Mouse (Mus musculus): Measurements from ENCODE around the gene Eif3l. TPM values are rescaled to one million over a fixed set of nuclear protein-coding genes. Genes with fewer than 3 reads are reported as not detected.

Eif3l gene
- total and polyA plus RNA-seq, 3 experiments = 301 to 442 (median 394) TPM

DNA sequence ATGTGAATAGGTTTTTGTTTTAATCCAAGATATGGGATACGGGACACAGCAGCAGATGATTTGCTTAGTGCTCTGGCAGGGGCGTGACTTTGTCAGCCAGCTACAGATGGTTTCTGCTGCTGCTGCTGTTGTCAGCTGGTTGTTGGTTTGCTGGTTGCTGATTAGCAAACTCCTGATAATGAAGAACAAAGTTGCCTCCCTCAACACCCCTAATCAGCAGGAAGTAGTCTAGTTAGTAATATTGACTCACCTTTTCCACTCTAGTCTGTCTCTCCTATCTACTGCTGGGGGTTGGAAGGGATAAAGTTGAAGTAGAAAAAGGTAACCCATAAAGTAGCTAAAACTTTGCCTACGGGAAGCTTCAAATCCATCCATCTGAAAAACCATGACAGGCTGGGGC lies 7.3 kb upstream of the Eif3l start (continued):
- TF ChIP-seq MXI1 (IDR thresholded peaks at IDR 0.05; ENCODE audit: low read depth, low read length) (peak; percentile 56; the same call in 1 of the 2 replicates), GATA1 (IDR thresholded peaks at IDR 0.05; ENCODE audit: low read depth, low read length) (peak; percentile 99)

GRCm38 (mm10) chr15:79068416-79068815 lies 6.6 kb upstream of the Eif3l start:
- Histone ChIP-seq H3K9me3 (replicated peaks; ENCODE audit: insufficient read depth, low read length) (no peaks in the 10 kb centered on the region), H3K4me3 (ENCODE audit: control insufficient read depth in 1 of 2, insufficient read depth in 1 of 2, low read depth in 2 of 2, low read length in 2 of 2) (no peak overlapping the region), H3K4me1 (ENCODE audit: control insufficient read depth in 1 of 2, insufficient read depth in 2 of 2, low read length in 2 of 2) (peaks cover 6 to 42% of the 10 kb centered on the region in 2 experiments), H3K79me2 (ENCODE audit: control insufficient read depth, insufficient read depth, low read length, poor library complexity) (no peaks in the 10 kb centered on the region), H3K27ac (ENCODE audit: control insufficient read depth, low read depth, low read length) (peak overlapping the region; percentile 88), H3K36me3 (ENCODE audit: control insufficient read depth in 1 of 2, insufficient read depth in 2 of 2, low read length in 2 of 2) (peaks cover 0 to 34% of the 10 kb centered on the region in 2 experiments; a peak in 2 of 4 replicates), H3K9ac (ENCODE audit: control insufficient read depth, low read depth, low read length, poor library complexity, severe bottlenecking) (peak overlapping the region; percentile 19; the same call in 1 of the 2 replicates), H3K27me3 (ENCODE audit: control insufficient read depth in 1 of 2, insufficient read depth in 2 of 2, low read length in 2 of 2) (no peaks in the 10 kb centered on the region)
- TF ChIP-seq EP300 (IDR thresholded peaks at IDR 0.05; ENCODE audit: low read depth in 1 of 2, low read length in 2 of 2) (peak in 1 of 2 experiments; percentile 13; a peak in 1 of 4 replicates), TCF12 (IDR thresholded peaks at IDR 0.05; ENCODE audit: low read depth, low read length) (peak; percentile 24; the same call in 1 of the 2 replicates), TAL1 (IDR thresholded peaks at IDR 0.05; ENCODE audit: low read length) (peak; percentile 64), GATA1 (IDR thresholded peaks at IDR 0.05; ENCODE audit: low read depth, low read length) (peak; percentile 62), CHD2 (IDR thresholded peaks at IDR 0.05; ENCODE audit: low read length) (no peak), MAX (IDR thresholded peaks at IDR 0.05; ENCODE audit: low read length) (0 out of 2 replicates have a peak, but pooled peaks have one; percentile 17)
- peak; percentile 46 for DNase-seq (ENCODE audit: low read depth, low spot score)

DNA sequence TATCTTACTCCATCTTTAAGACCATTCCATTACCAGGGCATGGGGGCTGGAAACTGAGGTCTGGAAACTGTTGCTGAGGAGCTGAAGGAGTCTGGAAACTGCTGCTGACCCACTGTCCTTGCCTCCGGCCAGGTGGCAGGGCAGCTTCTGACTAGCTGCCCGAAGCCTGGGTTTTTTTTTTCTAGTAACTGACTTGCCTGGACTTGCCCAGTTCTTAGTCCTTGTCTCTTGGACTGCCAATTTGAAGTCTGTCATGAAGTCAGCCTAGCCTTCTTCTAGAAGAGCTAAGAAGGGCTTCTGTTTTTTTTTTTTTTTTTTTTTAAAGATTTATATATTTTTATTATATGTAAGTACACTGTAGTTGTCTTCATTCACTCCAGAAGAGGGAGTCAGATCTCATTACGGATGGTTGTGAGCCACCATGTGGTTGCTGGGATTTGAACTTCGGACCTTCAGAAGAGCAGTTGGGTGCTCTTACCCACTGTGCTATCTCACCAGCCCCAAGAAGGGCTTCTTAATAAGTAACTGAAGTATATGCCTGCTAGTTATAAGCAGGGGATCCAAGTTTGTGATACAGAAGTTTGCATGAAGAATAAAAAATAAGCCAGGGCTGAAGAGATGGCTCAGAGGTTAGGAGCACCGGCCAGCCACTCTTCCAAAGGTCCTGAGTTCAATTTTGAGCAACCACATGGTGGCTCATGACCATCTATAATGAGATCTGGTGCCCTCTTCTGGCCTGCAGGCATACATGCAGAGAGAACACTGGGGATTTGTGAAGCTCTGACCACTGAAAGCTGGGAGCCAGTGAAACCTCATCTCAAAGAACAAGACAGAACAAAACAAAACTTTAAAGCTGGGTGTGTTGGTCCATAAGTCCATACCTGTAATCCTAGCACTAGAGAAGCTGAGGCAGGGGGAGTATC lies 3.6 kb upstream of the Eif3l start:
- no peaks in the 10 kb centered on the region for H3K27me3 ChIP-seq (ENCODE audit: control insufficient read depth in 1 of 2, insufficient read depth in 2 of 2, low read length in 2 of 2)
- peak; percentile 88 for TF ChIP-seq MYC (IDR thresholded peaks at IDR 0.05; ENCODE audit: low read depth, low read length)
- TF ChIP-seq MAX (IDR thresholded peaks at IDR 0.05; ENCODE audit: low read length) = no peak
- TF ChIP-seq ZNF384 (IDR thresholded peaks at IDR 0.05; ENCODE audit: low read depth, low read length) = peak; percentile 17; the same call in 1 of the 2 replicates
- TF ChIP-seq MXI1 (IDR thresholded peaks at IDR 0.05; ENCODE audit: low read depth, low read length) = no peak
- no peak for TF ChIP-seq GATA1 (IDR thresholded peaks at IDR 0.05; ENCODE audit: low read depth, low read length)
- TF ChIP-seq ZC3H11A (IDR thresholded peaks at IDR 0.05; ENCODE audit: low read depth, low read length) = peak; percentile 47
- TF ChIP-seq ZMIZ1 (IDR thresholded peaks at IDR 0.05; ENCODE audit: low read depth, low read length) = no peak
- no peak for TF ChIP-seq EP300 (IDR thresholded peaks at IDR 0.05; ENCODE audit: low read depth in 1 of 2, low read length in 2 of 2)
- no peak for TF ChIP-seq JUND (IDR thresholded peaks at IDR 0.05; ENCODE audit: low read depth, low read length)
- TF ChIP-seq CTCF (IDR thresholded peaks at IDR 0.05 in 2 of 3, conservative IDR thresholded peaks at IDR 0.05 in 1 of 3; ENCODE audit: control insufficient read depth in 1 of 3, insufficient read depth in 1 of 3, low read depth in 2 of 3, low read length in 3 of 3, poor library complexity in 1 of 3, severe bottlenecking in 1 of 3) = peak; percentile 36 to 68 (median 39); a peak in 5 of 6 replicates
- peak; percentile 69 for TF ChIP-seq TBP (IDR thresholded peaks at IDR 0.05; ENCODE audit: low read depth, low read length)
- TF ChIP-seq NRF1 (IDR thresholded peaks at IDR 0.05; ENCODE audit: insufficient read depth, low read depth, low read length, poor library complexity, severe bottlenecking) = no peak
- TF ChIP-seq RAD21 (IDR thresholded peaks at IDR 0.05; ENCODE audit: low read depth, low read length) = peak; percentile 53
- peak; percentile 53 for TF ChIP-seq SMC3 (IDR thresholded peaks at IDR 0.05; ENCODE audit: low read depth, low read length)
- peak; percentile 56 for DNase-seq (ENCODE audit: low read depth, low spot score)
- H3K4me1 ChIP-seq (ENCODE audit: control insufficient read depth in 1 of 2, insufficient read depth in 2 of 2, low read length in 2 of 2) = peaks cover 6 to 39% of the 10 kb centered on the region in 2 experiments
- H3K9ac ChIP-seq (ENCODE audit: control insufficient read depth, low read depth, low read length, poor library complexity, severe bottlenecking) = no peak overlapping the region
- H3K36me3 ChIP-seq (ENCODE audit: control insufficient read depth in 1 of 2, insufficient read depth in 2 of 2, low read length in 2 of 2) = peaks cover 0 to 35% of the 10 kb centered on the region in 2 experiments; a peak in 2 of 4 replicates
- no peak overlapping the region for H3K4me3 ChIP-seq (ENCODE audit: control insufficient read depth in 1 of 2, insufficient read depth in 1 of 2, low read depth in 2 of 2, low read length in 2 of 2)
- H3K9me3 ChIP-seq (replicated peaks; ENCODE audit: insufficient read depth, low read length) = no peaks in the 10 kb centered on the region
- no peak overlapping the region for H3K27ac ChIP-seq (ENCODE audit: control insufficient read depth, low read depth, low read length)
- peaks cover 13% of the 10 kb centered on the region for H3K79me2 ChIP-seq (ENCODE audit: control insufficient read depth, insufficient read depth, low read length, poor library complexity)
